Mouse (Mus musculus): Measurements from ENCODE around the gene Gbx1. TPM values are rescaled to one million over a fixed set of nuclear protein-coding genes. Genes with fewer than 3 reads are reported as not detected.

The Gbx1 gene
- polyA plus RNA-seq, 1 experiment from 2014 or later, result not detected

DNA sequence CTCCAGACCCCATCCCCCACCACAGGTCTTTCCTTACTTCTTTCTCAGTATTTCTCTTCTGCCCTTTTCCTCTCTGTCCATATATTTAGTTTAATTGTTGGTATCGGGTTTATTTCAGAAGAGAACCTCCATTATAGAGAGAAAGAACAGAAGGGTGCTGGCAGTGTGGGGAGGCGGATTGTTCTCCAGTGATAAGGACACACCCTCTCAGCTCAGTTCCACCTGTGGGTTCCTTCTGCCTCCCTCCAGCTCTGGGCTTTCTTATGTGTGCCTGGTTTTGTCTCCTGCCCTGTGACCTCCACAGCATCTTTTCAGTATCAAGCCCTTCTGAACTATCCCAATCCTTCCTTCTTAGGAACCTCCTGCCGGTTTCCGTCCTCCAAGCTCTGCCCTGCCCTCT is 2.5 kb downstream of the Gbx1 start:
- no peaks in the 10 kb centered on the region for H3K9me3 ChIP-seq (replicated peaks)
- no peak overlapping the region for H3K27ac ChIP-seq (replicated peaks)
- WGBS (ENCODE audit: insufficient replicate concordance), result 12% methylated on average over 4 of the region's 4 CpGs

DNA sequence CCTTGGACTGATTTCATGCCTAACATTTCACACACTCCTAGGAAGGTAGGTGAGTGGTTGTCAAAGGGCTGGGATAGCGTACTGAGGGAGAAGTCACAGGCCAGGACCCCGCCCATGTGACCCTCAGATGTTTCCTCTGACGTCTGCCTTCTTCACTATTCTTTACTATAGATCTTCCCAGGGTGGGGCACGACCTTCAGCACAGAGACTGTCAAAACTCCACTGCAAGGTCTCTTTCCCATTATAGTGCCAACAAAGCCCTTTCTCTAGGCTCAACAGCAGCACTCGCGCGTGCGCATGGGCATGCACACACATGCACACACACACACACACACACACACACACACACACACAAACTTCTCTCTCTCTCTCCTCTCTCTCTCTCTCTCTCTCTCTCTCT is 3.2 kb downstream of the Gbx1 start:
- H3K27me3 ChIP-seq, result peaks cover 93% of the 10 kb centered on the region
- no peaks in the 10 kb centered on the region for H3K9me3 ChIP-seq (replicated peaks)
- no peak overlapping the region for H3K27ac ChIP-seq (replicated peaks)
- ATAC-seq (ENCODE audit: insufficient read depth), result no peak
- no peak overlapping the region for H3K9ac ChIP-seq
- H3K36me3 ChIP-seq (replicated peaks), result no peaks in the 10 kb centered on the region
- peaks cover 10% of the 10 kb centered on the region for H3K4me1 ChIP-seq (replicated peaks)
- no peak overlapping the region for H3K4me3 ChIP-seq (replicated peaks)
- no peak overlapping the region for H3K4me2 ChIP-seq
- whole genome bisulfite sequencing (ENCODE audit: insufficient replicate concordance), result 55% methylated on average over 8 of the region's 8 CpGs

More for the DNA sequence above, 2.5 kb downstream of the Gbx1 start:
- Histone ChIP-seq H3K4me2 (no peak overlapping the region), H3K4me1 (replicated peaks) (peaks cover 10% of the 10 kb centered on the region), H3K9ac (no peak overlapping the region), H3K36me3 (replicated peaks) (no peaks in the 10 kb centered on the region), H3K27me3 (peaks cover 95% of the 10 kb centered on the region), H3K4me3 (replicated peaks) (no peak overlapping the region)
- ATAC-seq (ENCODE audit: insufficient read depth), result no peak

DNA sequence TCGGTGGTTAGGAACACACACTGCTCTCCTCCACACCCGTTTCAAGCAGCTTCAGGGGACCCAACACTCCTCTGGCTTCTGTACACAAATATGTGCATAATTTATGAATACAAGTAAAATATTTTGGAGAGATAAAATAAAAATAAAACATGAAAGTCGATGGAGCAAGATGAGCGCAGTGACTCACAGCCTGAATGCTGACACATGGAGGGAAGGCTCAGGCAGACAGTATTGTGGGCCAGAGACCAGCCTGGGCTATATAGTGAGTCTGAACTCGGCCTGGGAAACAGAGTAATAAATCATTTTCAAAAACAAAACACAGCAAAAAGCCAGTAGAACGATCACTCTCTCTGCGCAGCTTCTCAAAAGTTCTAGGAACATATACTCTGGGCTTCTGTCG is 5.6 kb downstream of the Gbx1 start:
- H3K4me1 ChIP-seq (replicated peaks), result peaks cover 3% of the 10 kb centered on the region; the same call in 1 of the 2 replicates
- no peak overlapping the region for H3K4me2 ChIP-seq
- WGBS (ENCODE audit: insufficient replicate concordance), result 42% methylated on average over 8 of the region's 8 CpGs
- no peak overlapping the region for H3K9ac ChIP-seq
- no peak for ATAC-seq (ENCODE audit: insufficient read depth)
- no peaks in the 10 kb centered on the region for H3K36me3 ChIP-seq (replicated peaks)
- no peak overlapping the region for H3K4me3 ChIP-seq (replicated peaks)
- peaks cover 86% of the 10 kb centered on the region for H3K27me3 ChIP-seq
- H3K27ac ChIP-seq (replicated peaks), result no peak overlapping the region
- no peaks in the 10 kb centered on the region for H3K9me3 ChIP-seq (replicated peaks)

DNA sequence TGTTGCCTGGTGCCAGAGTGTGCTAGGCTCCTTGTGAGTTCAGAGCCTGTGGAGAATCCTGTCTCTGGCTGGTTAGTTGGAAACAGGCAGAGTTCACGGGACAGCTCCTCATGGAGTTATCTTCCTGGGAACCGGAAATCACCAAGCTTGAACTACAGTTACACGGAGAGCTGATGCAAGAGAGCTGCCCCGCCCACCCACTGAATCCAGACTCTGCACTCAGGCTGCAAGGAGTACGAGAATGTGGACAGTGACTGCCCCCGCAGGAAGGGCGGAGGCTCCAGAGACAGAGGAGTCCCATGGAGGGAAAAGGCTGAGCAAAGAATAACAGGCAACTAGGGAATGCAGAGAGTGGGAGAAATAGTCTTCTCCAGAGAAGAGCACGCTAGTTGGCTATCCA is 14.7 kb downstream of the Gbx1 start:
- no peak overlapping the region for H3K4me3 ChIP-seq (replicated peaks)
- no peaks in the 10 kb centered on the region for H3K9me3 ChIP-seq (replicated peaks)
- peaks cover 22% of the 10 kb centered on the region for H3K27me3 ChIP-seq
- no peak for ATAC-seq (ENCODE audit: insufficient read depth)
- 40% methylated on average over 8 of the region's 8 CpGs for WGBS (ENCODE audit: insufficient replicate concordance)
- H3K4me2 ChIP-seq, result no peak overlapping the region
- no peak overlapping the region for H3K9ac ChIP-seq
- no peaks in the 10 kb centered on the region for H3K4me1 ChIP-seq (replicated peaks)
- H3K27ac ChIP-seq (replicated peaks), result no peak overlapping the region
- no peaks in the 10 kb centered on the region for H3K36me3 ChIP-seq (replicated peaks)

DNA sequence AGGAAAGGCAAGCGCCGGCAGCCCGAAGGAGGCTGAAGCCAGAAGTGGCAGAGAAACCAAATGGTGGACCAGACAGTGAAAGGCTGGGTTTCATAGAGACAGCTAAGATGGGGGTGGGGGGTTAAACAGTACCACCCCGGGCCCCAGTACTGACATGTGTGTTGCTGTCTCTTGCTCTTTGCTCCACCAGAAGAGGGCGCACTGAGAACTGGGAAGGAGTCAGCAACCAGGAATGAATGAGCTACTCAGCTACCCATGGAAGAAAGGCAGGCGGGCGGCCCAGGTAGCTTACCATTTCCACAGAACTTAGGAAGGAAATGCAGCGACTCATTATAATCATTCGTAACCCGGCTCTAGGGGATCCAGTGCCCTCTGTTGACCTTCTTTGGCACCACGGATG is 16.4 kb downstream of the Gbx1 start:
- H3K9me3 ChIP-seq (replicated peaks), result no peaks in the 10 kb centered on the region
- H3K4me2 ChIP-seq, result no peak overlapping the region
- no peak overlapping the region for H3K4me3 ChIP-seq (replicated peaks)
- no peaks in the 10 kb centered on the region for H3K36me3 ChIP-seq (replicated peaks)
- ATAC-seq (ENCODE audit: insufficient read depth), result no peak
- H3K4me1 ChIP-seq (replicated peaks), result no peaks in the 10 kb centered on the region
- no peak overlapping the region for H3K9ac ChIP-seq
- no peak overlapping the region for H3K27ac ChIP-seq (replicated peaks)
- peaks cover 25% of the 10 kb centered on the region for H3K27me3 ChIP-seq
- WGBS (ENCODE audit: insufficient replicate concordance), result 37% methylated on average over 11 of the region's 11 CpGs

DNA sequence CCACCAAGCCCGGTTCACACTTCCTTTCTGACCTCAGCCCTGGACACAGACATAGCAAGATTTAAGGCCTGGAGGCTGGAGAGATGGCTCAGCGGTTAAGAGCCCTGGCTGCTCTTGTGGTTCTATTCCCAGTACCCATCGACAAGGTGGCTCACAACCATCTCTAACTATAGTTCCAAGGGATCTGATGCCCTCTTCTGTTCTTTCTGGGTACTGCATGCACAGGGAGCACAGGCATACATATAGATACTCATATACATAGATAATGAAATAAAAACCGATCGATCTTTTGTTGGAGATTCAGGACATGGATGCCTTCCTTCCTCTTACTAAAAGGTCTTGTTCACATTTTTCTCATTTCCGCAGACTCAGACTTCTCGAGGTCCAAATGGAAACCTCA is 18.6 kb downstream of the Gbx1 start:
- Histone ChIP-seq H3K9me3 (replicated peaks) (no peaks in the 10 kb centered on the region), H3K9ac (no peak overlapping the region), H3K4me1 (replicated peaks) (peaks cover 7% of the 10 kb centered on the region; the same call in 1 of the 2 replicates), H3K4me2 (no peak overlapping the region), H3K36me3 (replicated peaks) (no peaks in the 10 kb centered on the region), H3K27ac (replicated peaks) (no peak overlapping the region), H3K4me3 (replicated peaks) (no peak overlapping the region), H3K27me3 (peaks cover 39% of the 10 kb centered on the region)
- ATAC-seq (ENCODE audit: insufficient read depth), result no peak
- 73% methylated on average over 7 of the region's 7 CpGs for WGBS (ENCODE audit: insufficient replicate concordance)

DNA sequence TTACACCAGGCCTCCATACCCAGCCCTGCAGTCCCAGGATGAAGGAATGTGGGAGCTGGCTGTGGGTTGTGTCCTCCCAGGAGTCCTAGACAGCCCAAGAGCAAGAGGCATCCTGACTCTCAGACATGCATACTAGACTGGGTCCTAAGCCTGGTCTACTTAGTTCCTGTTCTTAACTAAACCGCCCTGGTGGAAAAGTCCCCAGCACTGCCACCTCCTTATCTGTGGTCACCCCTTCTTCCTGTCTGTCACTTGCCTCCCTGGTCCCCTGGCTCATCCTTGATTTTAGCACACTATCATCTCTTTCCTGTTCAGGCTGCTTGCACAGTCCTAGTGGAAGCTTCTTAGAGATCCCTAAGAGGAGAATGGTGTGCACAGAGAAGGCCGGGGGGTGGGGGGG is 21.5 kb downstream of the Gbx1 start:
- 9% methylated on average over 2 of the region's 2 CpGs for WGBS (ENCODE audit: insufficient replicate concordance)

DNA sequence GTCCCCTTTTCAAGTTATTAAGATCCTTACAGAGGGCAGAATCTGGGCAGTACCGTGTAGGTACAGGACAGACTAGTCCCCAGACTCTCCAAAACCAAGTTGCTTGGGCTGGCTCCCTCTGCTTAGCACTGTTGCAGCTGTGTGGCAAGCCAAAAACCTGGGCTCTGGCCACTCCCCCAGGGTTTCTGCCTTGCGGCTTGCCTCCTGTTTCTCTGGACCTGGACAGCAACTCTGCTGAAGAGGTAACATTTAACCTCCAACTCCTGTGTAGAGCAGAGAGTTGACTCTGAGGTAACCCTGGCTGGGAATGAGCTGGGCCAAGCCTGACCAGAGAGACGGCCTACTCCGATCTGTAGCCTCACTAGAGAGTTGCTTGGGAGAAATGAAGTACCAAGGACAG is 24.2 kb downstream of the Gbx1 start:
- H3K4me1 ChIP-seq (replicated peaks), result peaks cover 7% of the 10 kb centered on the region; the same call in 1 of the 2 replicates
- H3K27me3 ChIP-seq, result peaks cover 31% of the 10 kb centered on the region
- H3K36me3 ChIP-seq (replicated peaks), result peaks cover 39% of the 10 kb centered on the region
- H3K9me3 ChIP-seq (replicated peaks), result no peaks in the 10 kb centered on the region
- 75% methylated on average over 4 of the region's 4 CpGs for WGBS (ENCODE audit: insufficient replicate concordance)
- no peak for ATAC-seq (ENCODE audit: insufficient read depth)
- no peak overlapping the region for H3K4me2 ChIP-seq
- H3K27ac ChIP-seq (replicated peaks), result no peak overlapping the region
- H3K4me3 ChIP-seq (replicated peaks), result no peak overlapping the region
- H3K9ac ChIP-seq, result no peak overlapping the region

More for the DNA sequence above, 21.5 kb downstream of the Gbx1 start:
- no peak overlapping the region for H3K9ac ChIP-seq
- H3K27ac ChIP-seq (replicated peaks), result no peak overlapping the region
- no peak for ATAC-seq (ENCODE audit: insufficient read depth)
- peaks cover 14% of the 10 kb centered on the region for H3K36me3 ChIP-seq (replicated peaks)
- H3K4me2 ChIP-seq, result no peak overlapping the region
- H3K27me3 ChIP-seq, result peaks cover 31% of the 10 kb centered on the region
- H3K4me1 ChIP-seq (replicated peaks), result peaks cover 7% of the 10 kb centered on the region; the same call in 1 of the 2 replicates
- no peak overlapping the region for H3K4me3 ChIP-seq (replicated peaks)
- no peaks in the 10 kb centered on the region for H3K9me3 ChIP-seq (replicated peaks)

DNA sequence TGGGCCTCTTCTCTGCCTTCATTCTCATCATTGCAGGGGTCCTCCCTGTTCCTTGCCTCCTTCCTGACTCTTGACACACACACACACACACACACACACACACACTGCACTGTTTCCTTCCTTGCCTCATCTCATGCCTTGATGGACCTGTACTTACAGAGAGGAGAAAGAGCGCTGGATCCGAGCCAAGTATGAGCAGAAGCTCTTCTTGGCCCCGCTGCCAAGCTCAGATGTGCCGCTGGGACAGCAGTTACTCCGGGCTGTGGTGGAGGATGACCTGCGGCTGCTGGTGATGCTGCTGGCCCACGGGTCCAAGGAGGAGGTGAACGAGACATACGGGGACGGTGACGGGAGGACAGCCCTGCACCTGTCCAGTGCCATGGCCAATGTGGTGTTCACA is 26.2 kb downstream of the Gbx1 start:
- Histone ChIP-seq H3K27me3 (peaks cover 22% of the 10 kb centered on the region), H3K27ac (replicated peaks) (no peak overlapping the region), H3K9me3 (replicated peaks) (no peaks in the 10 kb centered on the region), H3K4me3 (replicated peaks) (no peak overlapping the region), H3K4me2 (no peak overlapping the region), H3K9ac (no peak overlapping the region), H3K4me1 (replicated peaks) (peaks cover 7% of the 10 kb centered on the region; the same call in 1 of the 2 replicates), H3K36me3 (replicated peaks) (peaks cover 48% of the 10 kb centered on the region)
- ATAC-seq (ENCODE audit: insufficient read depth), result no peak
- 83% methylated on average over 11 of the region's 11 CpGs for WGBS (ENCODE audit: insufficient replicate concordance)

DNA sequence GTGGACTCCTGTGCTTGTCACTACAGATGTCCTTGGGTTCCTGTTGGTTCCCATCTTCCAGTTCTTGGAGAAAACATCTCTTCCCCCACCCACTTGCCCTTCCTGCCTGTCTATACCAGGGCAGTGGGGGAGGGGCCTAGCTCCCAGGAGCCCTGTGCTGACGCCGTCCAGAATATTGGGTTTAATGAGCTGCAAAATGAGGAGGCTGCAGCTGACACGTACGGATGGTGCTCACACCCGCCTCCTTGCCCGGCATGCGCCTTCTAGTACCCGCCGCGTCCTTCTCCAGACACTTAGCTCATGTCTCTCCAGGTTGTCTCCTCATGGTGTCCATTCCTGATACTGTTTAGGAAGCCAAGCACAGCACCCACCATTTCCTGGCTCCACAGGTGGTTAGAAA is 27.9 kb downstream of the Gbx1 start:
- no peak overlapping the region for H3K27ac ChIP-seq (replicated peaks)
- no peaks in the 10 kb centered on the region for H3K9me3 ChIP-seq (replicated peaks)
- H3K4me2 ChIP-seq, result no peak overlapping the region
- peaks cover 5% of the 10 kb centered on the region for H3K27me3 ChIP-seq
- no peak for ATAC-seq (ENCODE audit: insufficient read depth)
- H3K4me1 ChIP-seq (replicated peaks), result no peaks in the 10 kb centered on the region
- H3K4me3 ChIP-seq (replicated peaks), result no peak overlapping the region
- WGBS (ENCODE audit: insufficient replicate concordance), result 87% methylated on average over 10 of the region's 10 CpGs
- H3K9ac ChIP-seq, result no peak overlapping the region
- peaks cover 63% of the 10 kb centered on the region for H3K36me3 ChIP-seq (replicated peaks)

DNA sequence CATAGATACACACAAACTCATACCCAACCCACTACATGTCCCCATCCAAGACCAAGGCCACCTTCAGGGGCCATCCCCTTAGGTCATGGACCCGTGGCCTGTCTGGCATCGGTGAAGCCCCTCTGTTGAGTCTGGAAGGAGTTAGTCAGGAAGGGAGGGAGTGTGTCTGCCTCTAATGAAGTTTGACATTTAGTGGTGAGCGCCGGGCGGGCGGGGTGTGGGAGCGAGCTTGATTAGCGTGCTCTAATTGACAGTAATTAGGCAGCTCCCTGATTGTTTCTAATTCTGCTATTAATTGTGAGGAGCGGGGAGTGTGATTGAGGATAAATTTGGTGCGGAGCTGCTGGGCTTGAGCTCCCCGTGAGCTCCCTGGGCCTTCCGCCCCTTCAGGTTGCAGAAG is 29.5 kb downstream of the Gbx1 start:
- peaks cover 78% of the 10 kb centered on the region for H3K36me3 ChIP-seq (replicated peaks)
- H3K27me3 ChIP-seq, result no peaks in the 10 kb centered on the region
- H3K9ac ChIP-seq, result no peak overlapping the region
- H3K4me2 ChIP-seq, result no peak overlapping the region
- no peak overlapping the region for H3K27ac ChIP-seq (replicated peaks)
- H3K9me3 ChIP-seq (replicated peaks), result no peaks in the 10 kb centered on the region
- 85% methylated on average over 12 of the region's 12 CpGs for WGBS (ENCODE audit: insufficient replicate concordance)
- no peak overlapping the region for H3K4me3 ChIP-seq (replicated peaks)
- ATAC-seq (ENCODE audit: insufficient read depth), result no peak
- H3K4me1 ChIP-seq (replicated peaks), result no peaks in the 10 kb centered on the region

DNA sequence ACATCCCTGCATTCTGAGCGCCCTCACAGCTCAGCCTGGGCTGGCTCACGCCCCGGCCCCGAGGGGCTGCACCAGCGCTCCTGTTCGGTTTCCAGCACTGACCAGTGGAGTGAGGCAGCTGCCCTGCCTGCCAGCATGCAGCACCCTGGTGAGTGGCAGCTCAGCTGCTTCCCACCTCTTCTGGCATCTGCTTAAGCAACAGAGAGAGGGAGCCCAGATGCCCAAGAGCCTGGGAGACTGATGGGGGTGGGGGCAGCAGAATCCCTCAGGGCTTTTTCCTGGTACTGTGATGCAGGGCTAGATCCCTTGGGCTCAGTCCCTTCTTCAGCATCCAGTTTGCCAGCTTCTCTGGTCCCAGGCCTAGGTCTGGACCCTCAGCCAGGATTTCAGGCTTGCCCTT is 30.2 kb downstream of the Gbx1 start:
- H3K27me3 ChIP-seq, result no peaks in the 10 kb centered on the region
- no peaks in the 10 kb centered on the region for H3K9me3 ChIP-seq (replicated peaks)
- no peak overlapping the region for H3K9ac ChIP-seq
- no peak overlapping the region for H3K4me2 ChIP-seq
- peaks cover 84% of the 10 kb centered on the region for H3K36me3 ChIP-seq (replicated peaks)
- no peak overlapping the region for H3K27ac ChIP-seq (replicated peaks)
- H3K4me1 ChIP-seq (replicated peaks), result no peaks in the 10 kb centered on the region
- no peak overlapping the region for H3K4me3 ChIP-seq (replicated peaks)
- 81% methylated on average over 6 of the region's 6 CpGs for WGBS (ENCODE audit: insufficient replicate concordance)
- ATAC-seq (ENCODE audit: insufficient read depth), result no peak
